Mouse (Mus musculus) ES-E14 (cell line): ENCODE results near the gene 1700069L16Rik. TPM values are rescaled to one million over a fixed set of nuclear protein-coding genes. Genes with fewer than 3 reads are reported as not detected.

Source experiments
- DNase-seq: peaks from one replicate; pipeline ENCODE4 v3.0.0-alpha.2; 2013; ENCODE audit warnings: low read depth, low spot score
- H3K27ac ChIP-seq: 2 replicates; pipeline ENCODE4 v1.5.1; 2012; ENCODE audit warnings: low read depth, mild to moderate bottlenecking, low read length, moderate library complexity, mixed read lengths; ENCODE audit not compliant: poor library complexity, insufficient read depth, severe bottlenecking
- H3K36me3 ChIP-seq: 2 replicates; pipeline ENCODE4 v1.6.1; 2012; ENCODE audit warnings: mild to moderate bottlenecking, low read length, moderate library complexity, mixed read lengths; ENCODE audit not compliant: control insufficient read depth, poor library complexity, insufficient read depth, severe bottlenecking
- H3K4me1 ChIP-seq, 2 experiments: fragments of 150-350 bp in 1 of 2; sonication (generic) in 1 of 2; 2 replicates each; pipeline ENCODE4 v1.6.1; 2012; ENCODE audit warnings: low read length in 2 of 2, mild to moderate bottlenecking in 1 of 2, mixed read lengths in 1 of 2; ENCODE audit not compliant: control insufficient read depth in 2 of 2, insufficient read depth in 2 of 2, poor library complexity in 1 of 2
- H3K4me3 ChIP-seq, 2 experiments: fragments of 150-350 bp in 1 of 2; sonication (generic) in 1 of 2; 2 replicates each; pipeline ENCODE4 v1.5.1; 2012; ENCODE audit warnings: low read length in 2 of 2, low read depth in 1 of 2, mild to moderate bottlenecking in 1 of 2, mixed read lengths in 1 of 2; ENCODE audit not compliant: insufficient read depth in 1 of 2, poor library complexity in 1 of 2, severe bottlenecking in 1 of 2
- H3K9ac ChIP-seq: 2 replicates; pipeline ENCODE4 v1.6.1; 2012; ENCODE audit warnings: low read depth, mild to moderate bottlenecking, low read length, mixed read lengths; ENCODE audit not compliant: poor library complexity, insufficient read depth, severe bottlenecking
- H3K9me3 ChIP-seq: fragments of 150-350 bp; sonication (generic); 2 replicates; pipeline ENCODE4 v1.6.1; 2012; ENCODE audit warnings: low read depth, mild to moderate bottlenecking, low read length; ENCODE audit not compliant: control insufficient read depth, insufficient read depth
- CHD2 ChIP-seq: IDR thresholded peaks from 2 replicates; pipeline ENCODE4 v1.6.1; 2014; ENCODE audit warnings: mild to moderate bottlenecking, low read depth, low read length, inconsistent platforms
- HCFC1 ChIP-seq: IDR thresholded peaks from 2 replicates; pipeline ENCODE4 v1.6.1; 2012; ENCODE audit warnings: low read length, inconsistent platforms, borderline replicate concordance; ENCODE audit not compliant: insufficient read depth
- MAFK ChIP-seq: IDR thresholded peaks from 2 replicates; pipeline ENCODE4 v1.6.1; 2014; ENCODE audit warnings: mild to moderate bottlenecking, low read depth, low read length, inconsistent platforms; ENCODE audit not compliant: insufficient read depth
- ZC3H11A ChIP-seq: IDR thresholded peaks from 2 replicates; pipeline ENCODE4 v1.6.1; 2012; ENCODE audit warnings: low read depth, mild to moderate bottlenecking, inconsistent platforms, low read length, borderline replicate concordance
- ZNF384 ChIP-seq: IDR thresholded peaks from 2 replicates; pipeline ENCODE4 v1.6.1; 2012; ENCODE audit warnings: low read depth, low read length, inconsistent platforms
- in situ Hi-C, 2 experiments: fragments of 600-800 bp; cut with MboI; formaldehyde crosslinking; loops; one replicate each; pipeline ENCODE4 v1.15.1; 2025; ENCODE audit warnings: low sequenced_read_pairs in 2 of 2, inconsistent platforms in 1 of 2; ENCODE audit not compliant: unreplicated experiment in 2 of 2
- total RNA-seq: library from RNA; depleted of rRNA; stranded (reverse); fragments of 300-350 nt; gene quantifications from 2 replicates; pipeline ENCODE4 v1.2.3, GENCODE M21; 2012

The 1700069L16Rik gene
- total RNA-seq, 1 experiment: not detected

- Histone ChIP-seq H3K4me3 (no peak overlapping the region), H3K9ac (no peak overlapping the region), H3K36me3 (no peaks in the 10 kb centered on the region), H3K9me3 (no peaks in the 10 kb centered on the region), H3K4me1 (peaks cover 0 to 16% of the 10 kb centered on the region in 2 experiments; a peak in 2 of 4 replicates), H3K27ac (no peak overlapping the region)
- no peak for TF ChIP-seq CHD2
- no peak for TF ChIP-seq HCFC1
- TF ChIP-seq ZC3H11A: no peak
- no peak for TF ChIP-seq MAFK
- TF ChIP-seq ZNF384: no peak
- DNase-seq: no peak
- in situ Hi-C loops: loop anchor here (10.0 kb wide), 2 partner anchors 252 to 352 kb away; no protein-coding TSS in a partner anchor
Measured at GRCm38 (mm10) chr5:113726618-113727017, 2.0 kb upstream of the 1700069L16Rik start.

DNA sequence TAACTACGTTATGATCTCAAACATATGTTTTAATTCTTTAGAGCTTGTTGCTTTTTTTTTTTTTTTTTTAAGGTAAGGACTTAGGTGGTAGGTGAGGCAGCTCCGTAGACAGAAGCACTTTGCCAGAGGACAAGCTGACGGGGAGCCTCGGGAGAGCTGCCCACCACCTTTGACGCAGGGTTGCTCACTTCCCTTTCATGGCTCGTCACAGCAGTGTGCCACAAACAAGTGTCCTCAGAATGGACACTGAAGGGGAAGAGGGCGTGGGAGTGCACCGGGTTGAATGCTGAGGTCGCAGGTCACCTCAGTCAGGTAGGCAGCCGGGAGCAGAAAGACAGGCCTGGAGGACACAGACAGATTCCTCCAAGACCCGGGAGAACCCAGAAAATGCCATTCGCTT is 845 bp upstream of the 1700069L16Rik start:
- Histone ChIP-seq H3K4me3 (no peak overlapping the region), H3K9me3 (no peaks in the 10 kb centered on the region), H3K9ac (no peak overlapping the region), H3K36me3 (no peaks in the 10 kb centered on the region), H3K4me1 (peaks cover 0 to 16% of the 10 kb centered on the region in 2 experiments; a peak in 2 of 4 replicates), H3K27ac (no peak overlapping the region)
- no peak for DNase-seq
- in situ Hi-C loops: loop anchor here (10.0 kb wide), 2 partner anchors 251 to 351 kb away; no protein-coding TSS in a partner anchor
- TF ChIP-seq ZC3H11A (no peak), ZNF384 (no peak), CHD2 (no peak), HCFC1 (no peak)

DNA sequence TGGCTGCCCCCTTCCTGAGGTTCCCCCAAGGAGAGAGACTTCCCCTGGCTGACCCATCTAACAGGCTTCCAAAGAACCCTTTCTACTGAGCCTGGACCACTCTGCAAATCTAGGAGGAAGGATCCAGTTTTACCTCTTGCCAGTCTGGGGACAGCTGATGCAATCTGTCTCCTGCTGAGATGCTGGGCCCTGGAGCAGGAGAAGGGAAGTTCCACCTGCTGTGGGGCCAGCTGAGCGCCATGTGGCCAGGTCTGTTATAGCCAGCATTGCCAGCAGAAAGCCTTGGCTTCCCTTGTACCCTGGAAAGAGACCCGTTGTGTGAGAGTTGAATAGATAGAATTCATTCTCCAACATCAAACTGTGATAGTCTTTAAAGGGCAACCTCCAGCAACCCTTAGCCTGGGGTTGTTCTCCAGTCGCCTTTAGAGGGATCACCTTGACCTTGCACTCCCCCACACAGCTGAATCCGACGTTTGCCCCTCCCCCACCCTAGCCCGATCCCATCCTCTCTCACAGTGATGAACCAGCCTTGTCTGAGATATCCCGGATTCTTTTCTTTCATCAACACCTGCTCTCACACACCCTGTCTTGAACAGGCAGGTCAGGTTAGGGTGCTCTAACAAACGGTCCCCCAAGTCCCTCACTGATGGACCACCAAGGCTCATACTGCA is 870 bp downstream of the 1700069L16Rik start:
- DNase-seq: no peak
- Histone ChIP-seq H3K9me3 (no peaks in the 10 kb centered on the region), H3K36me3 (no peaks in the 10 kb centered on the region), H3K9ac (0 out of 2 replicates have a peak overlapping the region, but pooled peaks have one; percentile 2), H3K4me1 (peaks cover 0 to 14% of the 10 kb centered on the region in 2 experiments; a peak in 2 of 4 replicates), H3K4me3 (no peak overlapping the region), H3K27ac (peak overlapping the region; percentile 26; the same call in 1 of the 2 replicates)
- TF ChIP-seq CHD2 (no peak), ZNF384 (no peak), ZC3H11A (no peak), MAFK (no peak), HCFC1 (no peak)
- in situ Hi-C loops: loop anchor here (10.0 kb wide), 2 partner anchors 249 to 349 kb away; no protein-coding TSS in a partner anchor

GRCm38 (mm10) chr5:113722224-113723013 is 2.2 kb downstream of the 1700069L16Rik start:
- Histone ChIP-seq H3K27ac (peak overlapping the region; percentile 40; the same call in 1 of the 2 replicates), H3K36me3 (no peaks in the 10 kb centered on the region), H3K4me3 (no peak overlapping the region), H3K9ac (no peak overlapping the region), H3K9me3 (no peaks in the 10 kb centered on the region), H3K4me1 (peaks cover 0 to 19% of the 10 kb centered on the region in 2 experiments; a peak in 2 of 4 replicates)
- in situ Hi-C loops: loop anchor here (10.0 kb wide), 2 partner anchors 248 to 348 kb away; no protein-coding TSS in a partner anchor
- TF ChIP-seq ZC3H11A: peak; percentile 26; the same call in 1 of the 2 replicates
- no peak for TF ChIP-seq CHD2
- no peak for TF ChIP-seq ZNF384
- no peak for TF ChIP-seq MAFK
- TF ChIP-seq HCFC1: no peak
- DNase-seq: no peak
